In the genomic region with DNA sequence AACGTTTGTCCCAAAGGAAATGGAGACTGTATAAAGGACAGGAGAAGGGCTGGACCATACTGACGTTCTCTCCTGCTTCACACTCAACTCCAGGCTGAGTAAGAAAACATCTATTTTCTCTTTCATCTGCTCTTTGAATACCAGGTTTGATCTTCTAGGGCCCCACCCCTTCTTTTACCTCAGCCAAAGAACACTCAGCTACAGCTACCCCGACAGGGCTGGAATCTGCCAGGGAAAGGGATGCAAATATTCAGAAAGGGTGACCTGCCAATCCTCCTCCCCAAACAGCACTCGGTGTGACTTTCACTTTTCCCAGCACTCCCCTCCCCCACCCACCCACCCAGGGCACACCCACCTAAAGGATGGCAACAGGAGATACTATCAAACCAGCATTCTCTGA, we compare ENCODE assay signal across 9 mouse cellular contexts. TPM values are rescaled to one million over a fixed set of nuclear protein-coding genes. Genes with fewer than 3 reads are reported as not detected.
A peak's percentile ranks its signal among the peaks of the same experiment; 100 is the strongest.
DNase-seq lines count a peak whose midpoint lies in the region; ATAC-seq and TF ChIP-seq lines count a peak whose summit lies in the region.
"Had no signal": no experiment of that assay in that cellular context is flagged by ENCODE, and none has a peak within 500 bp of the region (broad histone marks: within the 10 kb centered on the region; RNA-seq: fewer than 3 reads in every experiment).

No protein-coding gene starts in this region.

- 15% methylated on average over 4 of the region's 4 CpGs for WGBS in neural tube, embryonic 12.5 days
- 24% methylated on average over 4 of the region's 4 CpGs for WGBS in stomach, postnatal 0 days

- no peak for TF ChIP-seq EP300 in stomach, postnatal 0 days (optimal IDR thresholded peaks at IDR 0.05)

- H3K4me2 ChIP-seq in neural tube, embryonic 12.5 days (replicated peaks): peak overlapping the region; percentile 85
- peak overlapping the region; percentile 34 for H3K4me2 ChIP-seq in stomach, postnatal 0 days (replicated peaks; ENCODE audit: low read depth)

- H3K27ac ChIP-seq in gastrocnemius, adult 2 months: peak overlapping the region; percentile 97
- no peak overlapping the region for H3K27ac ChIP-seq in neural tube, embryonic 12.5 days
- no peak overlapping the region for H3K27ac ChIP-seq in stomach, postnatal 0 days (replicated peaks)

- ATAC-seq in neural tube, embryonic 12.5 days (ENCODE audit: low FRiP score, low read depth): no peak
- no peak for ATAC-seq in stomach, postnatal 0 days (ENCODE audit: low FRiP score, low TSS enrichment)

- no peaks in the 10 kb centered on the region for H3K27me3 ChIP-seq in neural tube, embryonic 12.5 days (replicated peaks)
- no peaks in the 10 kb centered on the region for H3K27me3 ChIP-seq in stomach, postnatal 0 days (ENCODE audit: control insufficient read depth, insufficient read depth, low read length)

- peaks cover 11% of the 10 kb centered on the region for H3K4me1 ChIP-seq in neural tube, embryonic 12.5 days
- no peaks in the 10 kb centered on the region for H3K4me1 ChIP-seq in stomach, postnatal 0 days (replicated peaks; ENCODE audit: control insufficient read depth, insufficient read depth)

- no peak for TF ChIP-seq CTCF in gastrocnemius, adult 2 months (IDR thresholded peaks at IDR 0.05)
- no peak for TF ChIP-seq CTCF in stomach, postnatal 0 days (IDR thresholded peaks at IDR 0.05; ENCODE audit: low read depth)

- no peaks in the 10 kb centered on the region for H3K36me3 ChIP-seq in neural tube, embryonic 12.5 days
- no peaks in the 10 kb centered on the region for H3K36me3 ChIP-seq in stomach, postnatal 0 days (ENCODE audit: control insufficient read depth, insufficient read depth, low read length)

- H3K9me3 ChIP-seq in neural tube, embryonic 12.5 days: no peaks in the 10 kb centered on the region
- H3K9me3 ChIP-seq in stomach, postnatal 0 days (ENCODE audit: control insufficient read depth, low read length): no peaks in the 10 kb centered on the region

- no peak for DNase-seq in gastrocnemius, adult 2 months
- no peak for DNase-seq in gastrocnemius, postnatal 4 days (ENCODE audit: low spot score in 2 of 2)
- DNase-seq in neural tube, embryonic 10.5 days (ENCODE audit: extremely low spot score, low spot score): no peak
- DNase-seq in liver: peak; percentile 21
- DNase-seq in stomach, postnatal 0 days (ENCODE audit: low spot score): no peak
- no peak for DNase-seq in embryo, embryonic 10 days (ENCODE audit: low spot score)
- no peak for DNase-seq in right cerebral cortex, adult 18-20 months
- DNase-seq: B cell, adult 2 months had no signal

- H3K9ac ChIP-seq in neural tube, embryonic 12.5 days: no peak overlapping the region
- H3K9ac ChIP-seq in stomach, postnatal 0 days (ENCODE audit: low read length): no peak overlapping the region

- peak overlapping the region; percentile 88 for H3K4me3 ChIP-seq in gastrocnemius, adult 2 months
- H3K4me3 ChIP-seq in neural tube, embryonic 12.5 days: no peak overlapping the region
- H3K4me3 ChIP-seq in stomach, postnatal 0 days (ENCODE audit: low read depth, low read length): peak overlapping the region; percentile 8; the same call in 1 of the 2 replicates

- intact Hi-C loops in gastrocnemius, adult 2 months (cut with DNase I): no loop called here

RNA-seq across cellular contexts. Expression of a gene that starts 2.2 kb away (rescaled TPM):
- total RNA-seq in gastrocnemius, adult 2 months (2021): 10 to 100 TPM; 10.6 to 17.9 TPM
- total RNA-seq in gastrocnemius, postnatal 4 days (2021): 10 to 100 TPM; 61.2 to 71.6 TPM
- 4.7 and 6.6 TPM in 2 replicates for polyA plus RNA-seq in neural tube, embryonic 12.5 days (2016; fragmentation: Nextera tagmentation; extraction: Ambion mirVana)
- 2.8 and 3.8 TPM in 2 replicates for polyA plus RNA-seq in stomach, postnatal 0 days (2015; fragmentation: Nextera tagmentation; extraction: Ambion mirVana)
